ENCODE assay signal across 16 mouse cellular contexts in the genomic region with DNA sequence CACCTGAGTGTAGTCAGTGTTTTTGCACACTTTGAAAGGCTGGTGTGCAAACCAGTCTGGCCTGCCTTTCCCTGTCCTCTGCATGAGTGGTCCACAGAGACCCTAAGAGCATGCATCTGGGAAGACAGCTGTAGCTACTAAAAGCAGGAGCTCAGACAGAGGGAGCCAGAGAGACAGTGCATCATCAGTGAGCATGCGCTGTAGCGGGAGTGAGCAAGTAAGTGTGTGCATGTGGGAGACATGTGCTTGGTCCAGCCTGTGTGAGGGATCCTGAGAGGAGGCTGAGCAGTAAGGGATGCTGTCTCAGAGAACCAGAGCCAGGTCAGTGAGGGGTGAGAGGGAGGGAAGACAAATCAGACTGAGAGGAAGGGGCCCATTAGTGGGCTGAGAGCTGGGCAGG. TPM values are rescaled to one million over a fixed set of nuclear protein-coding genes. Genes with fewer than 3 reads are reported as not detected.
DNase-seq lines count a peak whose midpoint lies in the region; ATAC-seq and TF ChIP-seq lines count a peak whose summit lies in the region.
"Had no signal": no experiment of that assay in that cellular context is flagged by ENCODE, and none has a peak within 500 bp of the region (broad histone marks: within the 10 kb centered on the region; RNA-seq: fewer than 3 reads in every experiment).

No protein-coding gene starts in this region.

- H3K4me3 ChIP-seq in hindbrain, embryonic 12.5 days: no peak overlapping the region
- no peak overlapping the region for H3K4me3 ChIP-seq in hindbrain, embryonic 11.5 days (ENCODE audit: low read depth, low read length)
- peak overlapping the region; percentile 59 for H3K4me3 ChIP-seq in megakaryocyte, embryonic 14.5 days (replicated peaks)
- no peak overlapping the region for H3K4me3 ChIP-seq in cortical plate, adult 2 months (ENCODE audit: insufficient read depth, low read length)
- no peak overlapping the region for H3K4me3 ChIP-seq in neural tube, embryonic 13.5 days
- H3K4me3 ChIP-seq: embryonic facial prominence, embryonic 12.5 days had no signal

- H3K9me3 ChIP-seq in hindbrain, embryonic 12.5 days (replicated peaks): no peaks in the 10 kb centered on the region
- H3K9me3 ChIP-seq in hindbrain, embryonic 11.5 days (ENCODE audit: control insufficient read depth, low read length): no peaks in the 10 kb centered on the region
- no peaks in the 10 kb centered on the region for H3K9me3 ChIP-seq in megakaryocyte, embryonic 14.5 days
- H3K9me3 ChIP-seq in neural tube, embryonic 13.5 days: no peaks in the 10 kb centered on the region
- H3K9me3 ChIP-seq: embryonic facial prominence, embryonic 12.5 days had no signal

- H3K27me3 ChIP-seq in hindbrain, embryonic 12.5 days: peaks cover 5% of the 10 kb centered on the region; the same call in 1 of the 2 replicates
- no peaks in the 10 kb centered on the region for H3K27me3 ChIP-seq in hindbrain, embryonic 11.5 days (ENCODE audit: control insufficient read depth, insufficient read depth, low read length)
- no peaks in the 10 kb centered on the region for H3K27me3 ChIP-seq in megakaryocyte, embryonic 14.5 days (replicated peaks)
- no peaks in the 10 kb centered on the region for H3K27me3 ChIP-seq in neural tube, embryonic 13.5 days
- H3K27me3 ChIP-seq: embryonic facial prominence, embryonic 12.5 days had no signal

- no peak overlapping the region for H3K4me2 ChIP-seq in hindbrain, embryonic 12.5 days (replicated peaks)
- no peak overlapping the region for H3K4me2 ChIP-seq in hindbrain, embryonic 11.5 days (replicated peaks; ENCODE audit: low read depth, low read length)
- no peak overlapping the region for H3K4me2 ChIP-seq in neural tube, embryonic 13.5 days
- H3K4me2 ChIP-seq: embryonic facial prominence, embryonic 12.5 days; liver, embryonic 11.5 days had no signal

- peak; percentile 18; the same call in 1 of the 2 replicates for TF ChIP-seq CTCF in cortical plate, adult 2 months (IDR thresholded peaks at IDR 0.05; ENCODE audit: extremely low read depth, insufficient read depth, low read length)

- H3K9ac ChIP-seq in hindbrain, embryonic 12.5 days: no peak overlapping the region
- H3K9ac ChIP-seq in hindbrain, embryonic 11.5 days (ENCODE audit: low read depth, low read length): no peak overlapping the region
- no peak overlapping the region for H3K9ac ChIP-seq in neural tube, embryonic 13.5 days
- H3K9ac ChIP-seq: embryonic facial prominence, embryonic 12.5 days had no signal

- peaks cover 26% of the 10 kb centered on the region for H3K4me1 ChIP-seq in hindbrain, embryonic 12.5 days
- H3K4me1 ChIP-seq in hindbrain, embryonic 11.5 days (replicated peaks; ENCODE audit: control insufficient read depth, insufficient read depth, low read length): peaks cover 2% of the 10 kb centered on the region; the same call in 1 of the 2 replicates
- H3K4me1 ChIP-seq in megakaryocyte, embryonic 14.5 days: peaks cover 71% of the 10 kb centered on the region
- H3K4me1 ChIP-seq in cortical plate, adult 2 months (ENCODE audit: control insufficient read depth, insufficient read depth, low read length): peaks cover 11% of the 10 kb centered on the region
- peaks cover 57% of the 10 kb centered on the region for H3K4me1 ChIP-seq in neural tube, embryonic 13.5 days (replicated peaks)

- ATAC-seq in hindbrain, embryonic 12.5 days (ENCODE audit: low FRiP score): 0 out of 2 replicates have a peak, but pooled peaks have one; percentile 36
- ATAC-seq in hindbrain, embryonic 11.5 days (ENCODE audit: low FRiP score): no peak
- no peak for ATAC-seq in megakaryocyte, adult 5-6 weeks (ENCODE audit: poor library complexity, severe bottlenecking)
- 0 out of 2 replicates have a peak, but pooled peaks have one; percentile 40 for ATAC-seq in neural tube, embryonic 13.5 days (ENCODE audit: low read depth)

- 58% methylated on average over 2 of the region's 2 CpGs for WGBS in hindbrain, embryonic 12.5 days
- WGBS in hindbrain, embryonic 11.5 days: 49% methylated on average over 2 of the region's 2 CpGs
- 58% methylated on average over 2 of the region's 2 CpGs for WGBS in neural tube, embryonic 13.5 days

- no peak for DNase-seq in hindbrain, embryonic 11.5 days (ENCODE audit: low spot score)
- DNase-seq in ovary, postnatal 36 days (ENCODE audit: low spot score): no peak
- DNase-seq in gastrocnemius, postnatal 10 days: no peak
- DNase-seq: adrenal gland, adult 2 months; cerebellum, adult 18-20 months; heart, postnatal 4 days; kidney, postnatal 25 days; thymus, postnatal 25 days had no signal

- H3K36me3 ChIP-seq in hindbrain, embryonic 12.5 days: no peaks in the 10 kb centered on the region
- no peaks in the 10 kb centered on the region for H3K36me3 ChIP-seq in hindbrain, embryonic 11.5 days (ENCODE audit: control insufficient read depth, insufficient read depth, low read length)
- peaks cover 78% of the 10 kb centered on the region for H3K36me3 ChIP-seq in megakaryocyte, embryonic 14.5 days (replicated peaks; ENCODE audit: low read length)
- H3K36me3 ChIP-seq in neural tube, embryonic 13.5 days: 0 out of 2 replicates have a peak, but pooled peaks cover 7% of the 10 kb centered on the region
- H3K36me3 ChIP-seq: embryonic facial prominence, embryonic 12.5 days had no signal

- TF ChIP-seq POLR2A in cortical plate, adult 2 months (IDR thresholded peaks at IDR 0.05; ENCODE audit: extremely low read depth, insufficient read depth, low read length): no peak

- no peak overlapping the region for H3K27ac ChIP-seq in hindbrain, embryonic 12.5 days
- H3K27ac ChIP-seq in hindbrain, embryonic 11.5 days (ENCODE audit: low read depth, low read length): no peak overlapping the region
- H3K27ac ChIP-seq in cortical plate, adult 2 months (ENCODE audit: insufficient read depth, low read length): no peak overlapping the region
- H3K27ac ChIP-seq in neural tube, embryonic 13.5 days (replicated peaks): 0 out of 2 replicates have a peak overlapping the region, but pooled peaks have one; percentile 46
- H3K27ac ChIP-seq: embryonic facial prominence, embryonic 12.5 days; macrophage had no signal

RNA-seq across cellular contexts. Expression of a gene that starts 46.0 kb away (rescaled TPM):
- 126 and 138 TPM in 2 replicates for polyA plus RNA-seq in hindbrain, embryonic 12.5 days (2016; fragmentation: Nextera tagmentation; extraction: Ambion mirVana)
- 46.8 and 92.2 TPM in 2 replicates for polyA plus RNA-seq in hindbrain, embryonic 11.5 days (2014; fragmentation: Nextera tagmentation; extraction: Ambion mirVana)
- polyA plus RNA-seq in megakaryocyte, embryonic 14.5 days (2012; ENCODE audit: insufficient read depth, low replicate concordance): 56.0 and 121 TPM in 2 replicates
- total RNA-seq in megakaryocyte, adult 5-6 weeks (2015): 34.1 and 34.5 TPM in 2 replicates
- total RNA-seq in megakaryocyte, adult 5-6 weeks (2017): 17.0 and 18.8 TPM in 2 replicates
- polyA plus RNA-seq in cortical plate, adult 2 months (2012; rRNA removed): 88.5 and 92.4 TPM in 2 replicates
- polyA plus RNA-seq in neural tube, embryonic 13.5 days (2015; fragmentation: Nextera tagmentation; extraction: Ambion mirVana): 82.2 and 101 TPM in 2 replicates
- 10 to 100 TPM; 29.8 to 36.7 TPM for total RNA-seq in gastrocnemius, postnatal 10 days (2021)

RNA-seq across cellular contexts. Expression of a gene that starts 54.6 kb away (rescaled TPM):
- 0.50 and 0.79 TPM in 2 replicates for polyA plus RNA-seq in hindbrain, embryonic 12.5 days (2016; fragmentation: Nextera tagmentation; extraction: Ambion mirVana)
- 0.42 and 0.51 TPM in 2 replicates for polyA plus RNA-seq in hindbrain, embryonic 11.5 days (2014; fragmentation: Nextera tagmentation; extraction: Ambion mirVana)
- polyA plus RNA-seq in megakaryocyte, embryonic 14.5 days (2012; ENCODE audit: insufficient read depth, low replicate concordance): 0.49 TPM in 1 of 2 replicates, not detected in the other
- total RNA-seq in megakaryocyte, adult 5-6 weeks (2015): 0.09 and 0.21 TPM in 2 replicates
- 0.11 TPM in 1 of 2 replicates, not detected in the other for total RNA-seq in megakaryocyte, adult 5-6 weeks (2017)
- 0.21 and 0.35 TPM in 2 replicates for polyA plus RNA-seq in cortical plate, adult 2 months (2012; rRNA removed)
- 0.46 and 0.70 TPM in 2 replicates for polyA plus RNA-seq in neural tube, embryonic 13.5 days (2015; fragmentation: Nextera tagmentation; extraction: Ambion mirVana)
- total RNA-seq in gastrocnemius, postnatal 10 days (2021): under 1 TPM in 1 of 2 experiments, not detected in 1; 0.12 TPM
- polyA plus RNA-seq: macrophage had no signal

Comparison
In these comparisons a context has a peak if more than half of its experiments do, and no peak if none do; other contexts are left out.
1. ATAC-seq: peak in hindbrain, embryonic 12.5 days (single experiment) and neural tube, embryonic 13.5 days (single experiment); none in hindbrain, embryonic 11.5 days (single experiment) and megakaryocyte, adult 5-6 weeks (single experiment).